Comparison of ENCODE assay signal across 8 mouse cellular contexts in genomic region chr16:64851563-64852362, GRCm38 (mm10). TPM values are rescaled to one million over a fixed set of nuclear protein-coding genes. Genes with fewer than 3 reads are reported as not detected.
DNase-seq lines count a peak whose midpoint lies in the region; ATAC-seq lines count a peak whose summit lies in the region.

Gene Zfp654, minus strand, starts transcription at chr16:64851652.
Gene Cggbp1, plus strand, starts transcription at chr16:64851996.

- no peaks in the 10 kb centered on the region for H3K9me3 ChIP-seq in hindbrain, embryonic 16.5 days (ENCODE audit: control insufficient read depth, low read length)

- peaks cover 10% of the 10 kb centered on the region for H3K36me3 ChIP-seq in hindbrain, embryonic 16.5 days (ENCODE audit: control insufficient read depth, insufficient read depth, low read length)
- peaks cover 11% of the 10 kb centered on the region for H3K36me3 ChIP-seq in macrophage (ENCODE audit: inconsistent target)

- under 1% methylated on average over 59 of the region's 85 CpGs for WGBS in hindbrain, embryonic 16.5 days
- WGBS in macrophage (ENCODE audit: missing documents) = under 1% methylated on average over 63 of the region's 85 CpGs

- H3K9ac ChIP-seq in hindbrain, embryonic 16.5 days (ENCODE audit: low read depth, low read length) = peak within 1 kb of the TSS; percentile 93

- peaks cover 87% of the 10 kb centered on the region for H3K79me2 ChIP-seq in macrophage (ENCODE audit: inconsistent target)

- H3K4me2 ChIP-seq in hindbrain, embryonic 16.5 days (ENCODE audit: low read length) = peak within 1 kb of the TSS; percentile 81

- peak; percentile 100 for ATAC-seq in hindbrain, embryonic 16.5 days

- H3K27me3 ChIP-seq in hindbrain, embryonic 16.5 days (replicated peaks; ENCODE audit: control insufficient read depth, insufficient read depth, low read length) = no peaks in the 10 kb centered on the region

- H3K4me1 ChIP-seq in hindbrain, embryonic 16.5 days (ENCODE audit: control insufficient read depth, insufficient read depth, low read depth, low read length) = peaks cover 22% of the 10 kb centered on the region

- peak; percentile 99 for DNase-seq in WW6 (ENCODE audit: low read depth, low spot score)
- peak; percentile 95 to 99 for DNase-seq in cerebellum, postnatal 4 days (ENCODE audit: low spot score in 2 of 2)
- DNase-seq in gastrocnemius, adult 18-20 months (ENCODE audit: low spot score) = peak; percentile 100
- DNase-seq in left cerebral cortex, adult 18-20 months (ENCODE audit: low spot score in 2 of 2) = peak; percentile 100
- peak; percentile 100 for DNase-seq in right cerebral cortex, adult 18-20 months
- peak; percentile 99 for DNase-seq in urinary bladder, postnatal 10 days (ENCODE audit: low spot score)

- peak within 1 kb of the TSS; percentile 95 for H3K27ac ChIP-seq in hindbrain, embryonic 16.5 days (ENCODE audit: low read depth, low read length)
- peak within 1 kb of the TSS; percentile 62 for H3K27ac ChIP-seq in macrophage

- H3K4me3 ChIP-seq in hindbrain, embryonic 16.5 days (ENCODE audit: low read length) = peak within 1 kb of the TSS; percentile 86
- peak within 1 kb of the TSS; percentile 92 for H3K4me3 ChIP-seq in macrophage (ENCODE audit: inconsistent target)

RNA-seq across cellular contexts. Expression of gene Zfp654, which starts in this region (rescaled TPM):
- total RNA-seq in gastrocnemius, adult 18-20 months (2021) = 10 to 100 TPM; 10.7 to 10.8 TPM
- 4.3 and 5.0 TPM in 2 replicates for polyA plus RNA-seq in hindbrain, embryonic 16.5 days (2015; fragmentation: Nextera tagmentation; extraction: Ambion mirVana)
- 10 to 100 TPM; 17.1 to 17.7 TPM for total RNA-seq in left cerebral cortex, adult 18-20 months (2021)
- 10 to 100 TPM in 24 of 26 experiments, 1 to 10 TPM in 2; 7.9 to 22.8 (median 17.0) TPM for total RNA-seq in macrophage (2018; cell fraction: chromatin; rRNA removed)
- total RNA-seq in macrophage (2018; cell fraction: cytosol; rRNA removed) = 10 to 100 TPM in 1 of 26 experiments, 1 to 10 TPM in 25; 5.6 to 10.6 (median 7.7) TPM
- total RNA-seq in macrophage (2018; cell fraction: nucleus; rRNA removed) = 10 to 100 TPM in 23 of 26 experiments, 1 to 10 TPM in 3; 8.6 to 25.0 (median 15.6) TPM
- 6.0 to 6.8 TPM (median 6.4 TPM) in 3 replicates for polyA plus RNA-seq in macrophage (2018)

RNA-seq across cellular contexts. Expression of gene Cggbp1, which starts in this region (rescaled TPM):
- 10 to 100 TPM; 21.7 to 23.9 TPM for total RNA-seq in gastrocnemius, adult 18-20 months (2021)
- polyA plus RNA-seq in hindbrain, embryonic 16.5 days (2015; fragmentation: Nextera tagmentation; extraction: Ambion mirVana) = 59.4 and 68.2 TPM in 2 replicates
- 10 to 100 TPM; 59.0 to 62.7 TPM for total RNA-seq in left cerebral cortex, adult 18-20 months (2021)
- total RNA-seq in macrophage (2018; cell fraction: chromatin; rRNA removed) = 10 to 100 TPM; 22.0 to 86.7 (median 48.8) TPM
- total RNA-seq in macrophage (2018; cell fraction: cytosol; rRNA removed) = 100 to 1,000 TPM in 3 of 26 experiments, 10 to 100 TPM in 23; 74.1 to 135 (median 85.7) TPM
- total RNA-seq in macrophage (2018; cell fraction: nucleus; rRNA removed) = 100 to 1,000 TPM in 6 of 26 experiments, 10 to 100 TPM in 20; 35.3 to 150 (median 86.8) TPM
- 51.1 to 59.0 TPM (median 55.2 TPM) in 3 replicates for polyA plus RNA-seq in macrophage (2018)

Comparison
In these comparisons a context has a peak if more than half of its experiments do, and no peak if none do; other contexts are left out.
1. Peak in every context shown above with its lines: DNase-seq, ATAC-seq, H3K4me3 ChIP-seq and H3K27ac ChIP-seq.